Mouse (Mus musculus) cortical plate, adult 2 months (tissue): ENCODE measurements at regions not wholly inside any gene's neighbourhood (a gene's known extent, or its start where the extent isn't known, plus 50 kb on each side); places are given as distances from the start of the nearest gene placed in this dataset.

Experiments used
- CTCF ChIP-seq: fragments of 200-500 bp; IDR thresholded peaks from 2 replicates; pipeline ENCODE4 v1.5.1; 2011; ENCODE audit warnings: mild to moderate bottlenecking, control low read depth, low read length; ENCODE audit not compliant: insufficient read depth; ENCODE audit errors: extremely low read depth
- POLR2A ChIP-seq: fragments of 200-500 bp; IDR thresholded peaks from 2 replicates; pipeline ENCODE4 v1.6.1; 2011; ENCODE audit warnings: mild to moderate bottlenecking, low read length, control low read depth; ENCODE audit not compliant: insufficient read depth; ENCODE audit errors: extremely low read depth

- TF ChIP-seq CTCF (no peak), POLR2A (no peak)
Measured at GRCm38 (mm10) chr1:67571616-67572015, 448.8 kb downstream of the Cps1 start.
